Mouse (Mus musculus): ENCODE measurements at regions not wholly inside any gene's neighbourhood (a gene's known extent, or its start where the extent isn't known, plus 50 kb on each side); places are given as distances from the start of the nearest gene placed in this dataset.

DNA sequence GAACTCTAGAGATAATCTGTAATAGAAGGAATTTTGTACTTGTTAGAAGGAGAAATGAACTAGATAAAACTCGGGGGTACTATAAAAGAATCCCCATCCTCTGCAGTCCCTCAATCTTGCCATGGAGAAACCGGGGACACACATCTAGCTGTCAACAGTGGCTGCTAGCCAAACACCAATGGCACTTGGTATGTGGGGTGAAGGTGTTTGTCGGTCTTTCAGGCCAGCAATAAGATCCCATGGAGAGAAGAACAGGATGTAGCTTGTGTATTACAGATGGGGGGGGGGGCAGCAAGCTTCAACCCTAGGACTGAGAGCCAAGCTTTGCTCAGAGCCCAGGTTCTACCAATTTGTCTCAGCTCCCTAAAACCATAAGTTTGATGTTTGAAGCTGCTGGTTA is 132.5 kb upstream of the Peli2 start:
- Histone ChIP-seq H3K9me3 (no peaks in the 10 kb centered on the region), H3K36me3 (replicated peaks; ENCODE audit: low read length) (no peaks in the 10 kb centered on the region), H3K27me3 (replicated peaks) (no peaks in the 10 kb centered on the region), H3K4me3 (replicated peaks) (no peak overlapping the region), H3K4me1 (no peaks in the 10 kb centered on the region)
- TF ChIP-seq FLI1 (IDR thresholded peaks at IDR 0.05; ENCODE audit: low read length) (no peak), GATA1 (IDR thresholded peaks at IDR 0.05; ENCODE audit: borderline replicate concordance, low read length) (no peak)

DNA sequence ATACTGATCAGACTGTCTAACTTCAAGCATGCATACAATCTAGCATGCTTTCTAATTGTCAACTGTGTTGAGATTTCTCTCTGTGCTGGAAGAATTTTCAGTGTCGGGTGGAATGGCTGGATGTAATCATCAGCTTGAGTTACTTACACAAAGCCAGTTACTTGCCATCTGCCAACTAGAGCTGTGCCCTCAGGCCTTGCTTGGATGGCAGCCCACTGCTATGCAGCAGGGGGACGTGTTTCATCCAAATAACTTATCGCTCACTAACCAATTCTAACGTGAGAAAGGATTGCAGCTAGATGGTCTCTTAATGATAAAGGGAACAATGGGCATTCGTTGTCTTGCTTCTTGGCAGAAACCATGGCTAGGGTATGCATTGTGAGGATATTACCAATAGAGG is 131.3 kb upstream of the Peli2 start:
- no peaks in the 10 kb centered on the region for H3K36me3 ChIP-seq (replicated peaks; ENCODE audit: low read length)
- H3K9me3 ChIP-seq: no peaks in the 10 kb centered on the region
- no peak overlapping the region for H3K4me3 ChIP-seq (replicated peaks)
- H3K4me1 ChIP-seq: no peaks in the 10 kb centered on the region
- TF ChIP-seq FLI1 (IDR thresholded peaks at IDR 0.05; ENCODE audit: low read length): no peak
- no peak for TF ChIP-seq GATA1 (IDR thresholded peaks at IDR 0.05; ENCODE audit: borderline replicate concordance, low read length)
- no peaks in the 10 kb centered on the region for H3K27me3 ChIP-seq (replicated peaks)

DNA sequence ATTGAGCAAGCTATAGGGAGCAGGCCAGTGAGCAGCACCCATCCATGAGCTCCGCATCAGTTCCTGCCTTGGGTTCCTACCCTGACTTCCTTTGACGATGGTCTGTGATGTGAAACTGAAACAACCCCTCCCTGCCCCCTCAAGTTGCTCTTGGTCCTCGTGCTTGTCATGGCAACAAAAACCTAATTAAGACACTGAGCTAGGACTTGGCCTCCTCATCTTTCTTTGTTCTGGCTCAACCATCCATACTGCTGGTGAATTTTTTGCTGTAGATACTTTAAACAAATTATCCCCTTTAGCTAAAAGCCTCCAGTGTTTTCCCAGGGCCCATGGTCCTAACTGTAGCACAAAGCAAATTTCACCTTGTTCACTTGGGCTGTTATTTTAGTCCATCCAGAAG is 129.9 kb upstream of the Peli2 start:
- no peaks in the 10 kb centered on the region for H3K9me3 ChIP-seq
- no peaks in the 10 kb centered on the region for H3K4me1 ChIP-seq
- no peak overlapping the region for H3K4me3 ChIP-seq (replicated peaks)
- TF ChIP-seq FLI1 (IDR thresholded peaks at IDR 0.05; ENCODE audit: low read length) (no peak), GATA1 (IDR thresholded peaks at IDR 0.05; ENCODE audit: borderline replicate concordance, low read length) (no peak)
- H3K27me3 ChIP-seq (replicated peaks): no peaks in the 10 kb centered on the region
- no peaks in the 10 kb centered on the region for H3K36me3 ChIP-seq (replicated peaks; ENCODE audit: low read length)

DNA sequence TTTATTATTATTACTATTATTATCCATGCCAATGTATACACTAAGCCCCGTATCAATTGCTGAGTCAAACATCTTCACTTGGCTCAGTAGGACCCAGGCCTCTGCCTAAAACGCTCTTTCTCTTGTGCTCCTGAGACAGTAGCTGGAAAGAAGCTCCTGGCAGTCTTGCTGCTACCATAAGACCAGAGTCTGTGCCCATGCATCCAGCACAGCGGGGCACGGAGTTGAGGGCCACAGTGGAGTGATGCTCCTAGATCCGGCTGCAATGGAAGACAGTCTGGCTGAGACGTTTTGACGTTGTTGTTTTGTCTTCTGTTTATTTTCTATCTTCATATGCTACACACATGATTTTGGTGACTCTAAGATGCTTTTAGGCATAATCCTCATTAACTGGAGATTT is 129.1 kb upstream of the Peli2 start:
- no peak for TF ChIP-seq FLI1 (IDR thresholded peaks at IDR 0.05; ENCODE audit: low read length)
- TF ChIP-seq GATA1 (IDR thresholded peaks at IDR 0.05; ENCODE audit: borderline replicate concordance, low read length): no peak
- Histone ChIP-seq H3K27me3 (replicated peaks) (no peaks in the 10 kb centered on the region), H3K36me3 (replicated peaks; ENCODE audit: low read length) (no peaks in the 10 kb centered on the region), H3K4me3 (replicated peaks) (no peak overlapping the region), H3K9me3 (no peaks in the 10 kb centered on the region), H3K4me1 (no peaks in the 10 kb centered on the region)

DNA sequence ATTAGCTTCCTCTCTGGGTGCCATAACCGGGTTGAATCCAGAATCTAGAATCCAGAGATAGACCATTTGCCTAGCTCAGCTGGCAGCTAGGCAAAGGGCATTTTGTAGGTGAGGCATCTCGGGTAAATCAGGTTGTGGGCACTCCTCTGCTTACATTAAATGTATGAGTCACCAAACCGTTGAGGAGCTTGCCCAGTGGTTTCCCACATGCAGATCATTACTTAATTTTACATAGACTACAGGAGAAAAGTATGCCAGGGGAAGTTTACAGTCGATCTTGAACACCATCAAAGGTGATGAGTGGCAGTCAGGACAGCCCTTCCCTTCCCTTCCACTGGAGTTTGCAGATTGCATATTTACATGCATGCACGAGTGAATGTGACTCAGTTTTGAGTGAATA is 128.5 kb upstream of the Peli2 start:
- Histone ChIP-seq H3K4me1 (no peaks in the 10 kb centered on the region), H3K9me3 (no peaks in the 10 kb centered on the region), H3K27me3 (replicated peaks) (no peaks in the 10 kb centered on the region), H3K36me3 (replicated peaks; ENCODE audit: low read length) (no peaks in the 10 kb centered on the region), H3K4me3 (replicated peaks) (no peak overlapping the region)
- TF ChIP-seq GATA1 (IDR thresholded peaks at IDR 0.05; ENCODE audit: borderline replicate concordance, low read length) (no peak), FLI1 (IDR thresholded peaks at IDR 0.05; ENCODE audit: low read length) (no peak)

DNA sequence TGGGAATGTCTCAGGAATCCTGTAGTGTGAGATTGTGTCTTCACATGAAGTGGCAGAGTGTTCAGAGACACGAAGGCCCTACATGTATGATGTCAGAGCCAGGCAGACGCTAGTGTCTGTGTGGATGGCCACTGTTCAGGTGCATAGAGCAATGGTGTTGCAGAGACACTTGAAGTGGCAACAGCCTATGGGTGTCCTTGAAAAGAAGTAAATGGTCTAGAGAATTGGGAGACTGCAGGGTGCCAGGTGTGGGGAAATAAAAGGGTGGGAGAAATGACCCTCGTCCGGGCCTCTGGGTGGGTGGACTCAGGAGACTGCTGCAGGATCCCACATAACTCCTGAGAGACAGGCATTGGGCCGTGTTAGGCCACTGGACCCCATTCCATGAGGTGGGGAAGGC is 127.8 kb upstream of the Peli2 start:
- Histone ChIP-seq H3K4me3 (replicated peaks) (no peak overlapping the region), H3K9me3 (no peaks in the 10 kb centered on the region), H3K27me3 (replicated peaks) (no peaks in the 10 kb centered on the region), H3K36me3 (replicated peaks; ENCODE audit: low read length) (no peaks in the 10 kb centered on the region), H3K4me1 (no peaks in the 10 kb centered on the region)
- TF ChIP-seq FLI1 (IDR thresholded peaks at IDR 0.05; ENCODE audit: low read length): no peak
- no peak for TF ChIP-seq GATA1 (IDR thresholded peaks at IDR 0.05; ENCODE audit: borderline replicate concordance, low read length)

DNA sequence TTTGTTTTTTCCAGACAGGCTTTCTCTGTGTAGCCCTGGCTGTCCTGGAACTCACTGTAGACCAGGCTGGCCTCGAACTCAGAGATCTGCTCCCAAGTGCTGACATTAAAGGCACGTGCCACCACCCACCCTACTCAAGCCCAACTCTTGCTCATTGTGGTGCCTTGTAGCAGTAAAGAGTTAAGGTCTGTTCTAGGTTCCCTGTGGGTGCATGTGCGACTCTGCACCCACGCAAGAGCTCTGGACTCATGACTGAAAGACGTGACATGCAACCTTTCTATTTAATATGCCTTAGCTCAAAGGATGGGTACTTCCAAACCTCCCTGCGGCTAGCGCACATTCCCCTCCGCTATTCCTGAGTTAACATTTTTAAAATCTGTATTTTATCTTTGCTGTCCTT is 121.7 kb upstream of the Peli2 start:
- Histone ChIP-seq H3K4me1 (no peaks in the 10 kb centered on the region), H3K36me3 (replicated peaks; ENCODE audit: low read length) (no peaks in the 10 kb centered on the region), H3K9me3 (0 out of 2 replicates have a peak, but pooled peaks cover 3% of the 10 kb centered on the region), H3K27me3 (replicated peaks) (no peaks in the 10 kb centered on the region), H3K4me3 (replicated peaks) (no peak overlapping the region)
- TF ChIP-seq FLI1 (IDR thresholded peaks at IDR 0.05; ENCODE audit: low read length) (no peak), GATA1 (IDR thresholded peaks at IDR 0.05; ENCODE audit: borderline replicate concordance, low read length) (no peak)

DNA sequence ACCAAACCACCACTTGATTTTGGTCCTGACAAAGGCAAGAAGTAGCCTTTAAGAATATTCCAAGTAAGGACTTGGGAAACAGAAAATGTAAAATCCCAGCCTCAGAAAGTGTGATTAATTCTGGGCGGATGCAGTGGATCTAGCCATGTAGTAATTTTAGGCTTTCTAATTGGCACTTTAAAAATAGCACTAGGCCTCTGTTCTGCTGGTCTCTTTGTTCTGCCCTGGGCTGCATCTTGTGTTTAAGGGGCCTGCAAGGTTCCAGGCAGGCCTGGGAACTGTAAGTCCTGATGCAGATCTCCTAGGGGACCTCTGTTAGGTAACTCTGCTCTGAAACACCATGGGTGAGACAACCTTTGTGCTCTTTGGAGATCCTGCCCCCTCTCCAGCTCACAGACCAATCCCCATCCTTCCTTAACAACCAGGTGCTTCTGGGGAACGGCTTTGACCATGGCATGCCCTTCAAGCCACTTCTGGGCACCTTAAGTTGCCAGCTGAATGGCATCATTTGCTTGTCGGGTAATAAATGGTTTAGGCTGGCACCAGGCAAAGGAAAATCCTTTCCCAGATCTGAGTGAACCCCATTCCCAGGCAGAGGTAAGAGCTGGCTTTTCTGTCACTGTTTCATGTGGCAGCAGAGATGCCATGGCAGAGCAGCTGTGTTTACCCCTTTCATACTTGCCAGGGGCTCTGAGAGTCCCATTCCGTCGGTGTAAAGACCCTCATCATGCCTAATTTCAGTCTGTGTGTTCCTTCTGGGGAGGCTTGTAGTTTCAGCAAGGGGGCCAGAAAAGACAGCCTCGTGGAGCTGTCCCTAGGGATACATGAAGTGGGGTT is 115.3 kb upstream of the Peli2 start:
- no peaks in the 10 kb centered on the region for H3K27me3 ChIP-seq (replicated peaks)
- no peaks in the 10 kb centered on the region for H3K4me1 ChIP-seq
- H3K36me3 ChIP-seq (replicated peaks; ENCODE audit: low read length): no peaks in the 10 kb centered on the region
- peaks cover 29% of the 10 kb centered on the region for H3K9me3 ChIP-seq
- TF ChIP-seq FLI1 (IDR thresholded peaks at IDR 0.05; ENCODE audit: low read length) (no peak), GATA1 (IDR thresholded peaks at IDR 0.05; ENCODE audit: borderline replicate concordance, low read length) (no peak)
- H3K4me3 ChIP-seq (replicated peaks): no peak overlapping the region

DNA sequence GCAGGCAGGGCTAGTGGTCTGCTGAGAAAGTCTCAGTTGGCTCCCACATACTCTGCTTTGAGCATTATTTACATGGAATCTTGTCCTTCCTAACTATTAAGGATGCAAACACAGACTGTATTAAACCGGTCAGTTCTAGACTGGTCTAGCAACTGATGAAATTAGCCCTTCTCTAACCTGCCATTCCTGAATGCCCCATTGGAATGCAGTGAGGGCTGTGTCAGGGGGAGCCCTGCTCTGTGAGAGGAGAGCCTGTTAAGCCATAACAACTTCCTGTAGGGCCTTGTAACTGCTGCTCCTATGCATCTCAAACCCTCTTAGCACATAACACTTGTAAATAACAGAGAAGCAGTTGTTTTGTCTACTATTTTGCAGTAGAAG is 114.7 kb upstream of the Peli2 start:
- Histone ChIP-seq H3K27me3 (replicated peaks) (no peaks in the 10 kb centered on the region), H3K4me1 (no peaks in the 10 kb centered on the region), H3K9me3 (peaks cover 29% of the 10 kb centered on the region), H3K36me3 (replicated peaks; ENCODE audit: low read length) (no peaks in the 10 kb centered on the region), H3K4me3 (replicated peaks) (no peak overlapping the region)
- TF ChIP-seq FLI1 (IDR thresholded peaks at IDR 0.05; ENCODE audit: low read length) (no peak), GATA1 (IDR thresholded peaks at IDR 0.05; ENCODE audit: borderline replicate concordance, low read length) (no peak)

DNA sequence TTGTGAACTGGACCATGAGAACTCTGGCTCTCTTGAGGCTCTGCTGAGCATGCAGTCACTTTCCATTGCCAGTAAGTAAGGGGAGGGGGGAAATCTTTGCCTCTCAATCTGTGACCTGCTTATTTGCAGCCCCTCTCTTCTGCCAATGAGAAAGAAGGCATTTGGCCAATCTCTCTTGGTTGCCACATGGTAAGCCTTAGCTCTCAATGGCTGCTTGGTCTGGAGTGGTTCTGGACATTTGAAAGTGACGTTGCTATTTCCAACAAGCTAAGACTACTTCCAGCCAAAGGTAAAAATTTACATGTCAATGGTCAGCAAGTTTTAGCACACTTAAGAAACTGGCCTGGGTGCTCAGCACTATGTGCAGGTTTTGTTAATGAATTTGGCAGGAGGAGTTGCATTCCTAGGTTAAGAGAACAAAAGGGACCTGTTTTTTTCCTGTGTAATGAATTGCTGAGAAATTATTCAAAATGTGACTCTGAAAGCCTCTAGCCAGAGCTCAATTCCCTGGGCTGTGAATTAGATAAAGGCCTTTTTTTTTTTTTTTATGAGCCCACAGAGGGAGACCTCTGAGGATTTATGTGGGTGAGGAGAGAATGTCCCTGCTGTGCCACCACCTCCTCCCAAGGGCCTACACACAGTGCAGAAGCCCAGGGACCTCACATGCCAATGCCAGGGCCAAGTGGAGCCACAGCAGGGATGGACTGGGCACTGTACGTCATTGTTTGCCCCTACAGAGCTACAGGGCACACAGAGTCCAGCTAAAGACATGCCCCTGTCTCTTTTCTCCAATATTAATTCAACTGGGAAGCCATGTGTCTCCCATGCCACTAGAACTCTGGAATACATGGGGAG is 108.0 kb upstream of the Peli2 start:
- TF ChIP-seq FLI1 (IDR thresholded peaks at IDR 0.05; ENCODE audit: low read length) (no peak), GATA1 (IDR thresholded peaks at IDR 0.05; ENCODE audit: borderline replicate concordance, low read length) (no peak)

More for the DNA sequence above, 108.0 kb upstream of the Peli2 start:
- no peaks in the 10 kb centered on the region for H3K27me3 ChIP-seq (replicated peaks)
- H3K4me3 ChIP-seq (replicated peaks): no peak overlapping the region
- no peaks in the 10 kb centered on the region for H3K4me1 ChIP-seq
- no peaks in the 10 kb centered on the region for H3K36me3 ChIP-seq (replicated peaks; ENCODE audit: low read length)
- H3K9me3 ChIP-seq: peaks cover 27% of the 10 kb centered on the region
